Mouse (Mus musculus): ENCODE data around the gene Rngtt.
A peak's percentile ranks its signal among the peaks of the same experiment; 100 is the strongest.
"Not testable (repeated sequence)": the region's sequence is repeated elsewhere in the genome, so short reads cannot be mapped to it uniquely, and the experiment has no call there.

Rngtt gene

GRCm38 (mm10) chr4:33450356-33450755, 140.2 kb downstream of the Rngtt start:
- not testable (repeated sequence) for DNase-seq

- DNase-seq = peak; percentile 20
These were observed 149.7 kb downstream of the Rngtt start for GRCm38 (mm10) chr4:33459851-33460250.

GRCm38 (mm10) chr4:33464432-33464831, 154.3 kb downstream of the Rngtt start:
- no peak for DNase-seq

- DNase-seq = no peak
These were observed 155.8 kb downstream of the Rngtt start for GRCm38 (mm10) chr4:33465871-33466270.

- DNase-seq = no peak
These were observed 156.9 kb downstream of the Rngtt start for GRCm38 (mm10) chr4:33466970-33467399.

- DNase-seq = peak; percentile 8
These were observed 157.5 kb downstream of the Rngtt start for GRCm38 (mm10) chr4:33467627-33468026.

GRCm38 (mm10) chr4:33468151-33468550, 158.0 kb downstream of the Rngtt start:
- DNase-seq = no peak

- no peak for DNase-seq
These were observed 160.7 kb downstream of the Rngtt start for GRCm38 (mm10) chr4:33470671-33471302.

- no peak for DNase-seq
These were observed 168.1 kb downstream of the Rngtt start for GRCm38 (mm10) chr4:33478011-33478785.

- no peak for DNase-seq
These were observed 171.6 kb downstream of the Rngtt start for GRCm38 (mm10) chr4:33481721-33482120.

GRCm38 (mm10) chr4:33486050-33486449, 175.9 kb downstream of the Rngtt start:
- no peak for DNase-seq

GRCm38 (mm10) chr4:33491108-33491507, 181.0 kb downstream of the Rngtt start:
- no peak for DNase-seq

GRCm38 (mm10) chr4:33494377-33494776, 184.3 kb downstream of the Rngtt start:
- no peak for DNase-seq

- DNase-seq = no peak
These were observed 186.9 kb downstream of the Rngtt start for GRCm38 (mm10) chr4:33496985-33497384.

- DNase-seq = no peak
These were observed 187.5 kb downstream of the Rngtt start for GRCm38 (mm10) chr4:33497657-33498056.

- DNase-seq = no peak
These were observed 188.2 kb downstream of the Rngtt start for GRCm38 (mm10) chr4:33498160-33498874.

- no peak for DNase-seq
These were observed 196.5 kb downstream of the Rngtt start for GRCm38 (mm10) chr4:33506638-33507037.

GRCm38 (mm10) chr4:33510544-33510943, 200.4 kb downstream of the Rngtt start:
- no peak for DNase-seq

GRCm38 (mm10) chr4:33513421-33513820, 203.3 kb downstream of the Rngtt start:
- DNase-seq = no peak

GRCm38 (mm10) chr4:33514108-33515000, 204.2 kb downstream of the Rngtt start:
- peak; percentile 34 for DNase-seq

- no peak for DNase-seq
These were observed 210.1 kb downstream of the Rngtt start for GRCm38 (mm10) chr4:33520196-33520595.

- peak; percentile 36 for DNase-seq
These were observed 210.8 kb downstream of the Rngtt start for GRCm38 (mm10) chr4:33520938-33521337.

- no peak for DNase-seq
These were observed 213.7 kb downstream of the Rngtt start for GRCm38 (mm10) chr4:33523774-33524173.

Measured in right cerebral cortex, postnatal 25 days (tissue).